Mouse (Mus musculus): Measurements from ENCODE around the gene Nek7. TPM values are rescaled to one million over a fixed set of nuclear protein-coding genes. Genes with fewer than 3 reads are reported as not detected.

Gene Nek7
- total and polyA plus RNA-seq, 3 experiments, result 4.7 to 9.1 TPM; not detected in 1

DNA sequence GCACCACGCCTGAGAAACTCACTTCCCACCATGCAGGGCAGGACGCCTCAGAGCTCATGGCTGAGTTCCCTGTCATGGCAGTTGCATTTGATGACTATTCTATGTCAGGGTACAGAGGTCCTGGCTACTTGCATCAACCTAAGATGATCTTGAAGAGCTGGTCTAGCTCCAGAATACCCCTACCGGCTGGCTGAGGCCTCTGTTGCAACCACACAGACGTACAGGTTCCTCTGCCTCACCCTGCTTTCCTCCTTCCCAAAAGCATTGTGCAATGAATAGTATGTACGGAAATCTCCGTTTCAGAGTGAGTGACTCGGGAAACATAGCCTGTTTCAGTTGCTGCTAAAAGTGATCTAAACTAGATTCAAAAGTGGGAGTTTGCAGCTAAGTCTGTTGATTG is 37.7 kb downstream of the Nek7 start:
- no peaks in the 10 kb centered on the region for H3K79me2 ChIP-seq (ENCODE audit: control insufficient read depth, insufficient read depth, low read length, poor library complexity)
- H3K4me3 ChIP-seq (ENCODE audit: control insufficient read depth in 1 of 2, insufficient read depth in 1 of 2, low read depth in 2 of 2, low read length in 2 of 2), result no peak overlapping the region
- TF ChIP-seq GATA1 (IDR thresholded peaks at IDR 0.05; ENCODE audit: low read depth, low read length) (no peak), MAX (IDR thresholded peaks at IDR 0.05; ENCODE audit: low read length) (no peak), CHD1 (IDR thresholded peaks at IDR 0.05; ENCODE audit: low read depth, low read length) (no peak), HCFC1 (IDR thresholded peaks at IDR 0.05; ENCODE audit: low read depth, low read length) (no peak), MAFK (IDR thresholded peaks at IDR 0.05; ENCODE audit: borderline replicate concordance, low read depth, low read length) (no peak), NELFE (IDR thresholded peaks at IDR 0.05; ENCODE audit: low read depth, low read length) (no peak), POLR2AphosphoS2 (IDR thresholded peaks at IDR 0.05; ENCODE audit: low read length) (no peak), GABPA (IDR thresholded peaks at IDR 0.05; ENCODE audit: low read depth, low read length) (no peak), MYB (IDR thresholded peaks at IDR 0.05; ENCODE audit: low read depth, low read length) (no peak)
- H3K9me3 ChIP-seq (replicated peaks; ENCODE audit: insufficient read depth, low read length), result no peaks in the 10 kb centered on the region
- no peak overlapping the region for H3K27ac ChIP-seq (ENCODE audit: control insufficient read depth, low read depth, low read length)
- no peaks in the 10 kb centered on the region for H3K27me3 ChIP-seq (ENCODE audit: control insufficient read depth in 1 of 2, insufficient read depth in 2 of 2, low read length in 2 of 2)
- no peak overlapping the region for H3K9ac ChIP-seq (ENCODE audit: control insufficient read depth, low read depth, low read length, poor library complexity, severe bottlenecking)
- peaks cover 3 to 8% of the 10 kb centered on the region in 2 experiments for H3K4me1 ChIP-seq (ENCODE audit: control insufficient read depth in 1 of 2, insufficient read depth in 2 of 2, low read length in 2 of 2)
- peaks cover 0 to 8% of the 10 kb centered on the region in 2 experiments; a peak in 1 of 4 replicates for H3K36me3 ChIP-seq (ENCODE audit: control insufficient read depth in 1 of 2, insufficient read depth in 2 of 2, low read length in 2 of 2)
- DNase-seq (ENCODE audit: low read depth, low spot score), result no peak

DNA sequence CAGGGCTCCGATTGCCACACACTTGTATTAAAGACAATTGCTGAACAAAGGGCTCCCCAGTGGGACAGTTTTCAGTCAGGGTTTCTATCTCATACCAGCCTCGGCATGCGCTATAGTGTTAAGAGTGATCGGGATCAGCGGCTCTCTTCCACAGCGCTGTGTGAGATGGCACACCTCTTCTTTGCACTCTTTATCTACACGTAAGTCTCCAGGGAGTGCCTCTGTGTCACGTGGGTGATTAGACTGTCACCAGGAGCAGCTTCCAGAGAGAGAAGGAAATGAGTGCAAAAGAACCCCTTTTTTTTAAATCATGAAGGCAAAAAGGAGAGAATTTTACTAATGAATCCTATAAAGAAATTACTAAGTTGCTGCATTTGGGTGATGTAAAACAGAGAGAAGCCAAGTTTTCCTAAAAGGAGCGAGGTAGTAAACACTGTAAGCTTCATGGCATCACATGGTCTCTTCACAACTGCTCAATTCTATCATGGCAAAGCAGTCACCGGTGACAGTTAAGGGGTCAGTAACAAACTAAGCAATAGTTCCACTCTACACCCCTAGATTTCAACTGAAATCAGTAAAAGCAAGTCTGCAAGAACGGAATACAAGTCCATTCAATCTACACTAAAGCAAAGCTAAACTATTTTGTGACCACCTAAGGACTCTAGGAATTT is 40.0 kb downstream of the Nek7 start:
- Histone ChIP-seq H3K79me2 (ENCODE audit: control insufficient read depth, insufficient read depth, low read length, poor library complexity) (no peaks in the 10 kb centered on the region), H3K27me3 (ENCODE audit: control insufficient read depth in 1 of 2, insufficient read depth in 2 of 2, low read length in 2 of 2) (no peaks in the 10 kb centered on the region), H3K4me3 (ENCODE audit: control insufficient read depth in 1 of 2, insufficient read depth in 1 of 2, low read depth in 2 of 2, low read length in 2 of 2) (0 out of 4 replicates have a peak overlapping the region, but pooled peaks of 1 of the 2 experiments have one; percentile 28), H3K36me3 (ENCODE audit: control insufficient read depth in 1 of 2, insufficient read depth in 2 of 2, low read length in 2 of 2) (peaks cover 0 to 8% of the 10 kb centered on the region in 2 experiments; a peak in 1 of 4 replicates), H3K9ac (ENCODE audit: control insufficient read depth, low read depth, low read length, poor library complexity, severe bottlenecking) (0 out of 2 replicates have a peak overlapping the region, but pooled peaks have one; percentile 3), H3K27ac (ENCODE audit: control insufficient read depth, low read depth, low read length) (peak overlapping the region; percentile 1; the same call in 1 of the 2 replicates), H3K9me3 (replicated peaks; ENCODE audit: insufficient read depth, low read length) (no peaks in the 10 kb centered on the region), H3K4me1 (ENCODE audit: control insufficient read depth in 1 of 2, insufficient read depth in 2 of 2, low read length in 2 of 2) (peaks cover 3 to 8% of the 10 kb centered on the region in 2 experiments)
- TF ChIP-seq ZKSCAN1 (IDR thresholded peaks at IDR 0.05; ENCODE audit: low read depth, low read length), result no peak
- TF ChIP-seq USF1 (IDR thresholded peaks at IDR 0.05; ENCODE audit: low read depth, low read length), result peak; percentile 94
- TF ChIP-seq ELF1 (IDR thresholded peaks at IDR 0.05; ENCODE audit: low read depth, low read length), result no peak
- no peak for TF ChIP-seq KAT2A (conservative IDR thresholded peaks at IDR 0.05; ENCODE audit: low read depth, low read length)
- TF ChIP-seq GATA1 (IDR thresholded peaks at IDR 0.05; ENCODE audit: low read depth, low read length), result peak; percentile 24; the same call in 1 of the 2 replicates
- peak; percentile 9 to 64; a peak in 2 of 4 replicates for TF ChIP-seq USF2 (IDR thresholded peaks at IDR 0.05; ENCODE audit: borderline replicate concordance in 1 of 2, insufficient read depth in 1 of 2, low read depth in 1 of 2, low read length in 2 of 2)
- 0 out of 2 replicates have a peak, but pooled peaks have one; percentile 36 for TF ChIP-seq MYC (IDR thresholded peaks at IDR 0.05; ENCODE audit: low read depth, low read length)
- TF ChIP-seq TBP (IDR thresholded peaks at IDR 0.05; ENCODE audit: low read depth, low read length), result peak; percentile 47; the same call in 1 of the 2 replicates
- 0 out of 2 replicates have a peak, but pooled peaks have one; percentile 44 for TF ChIP-seq MAX (IDR thresholded peaks at IDR 0.05; ENCODE audit: low read length)
- no peak for TF ChIP-seq RCOR1 (IDR thresholded peaks at IDR 0.05; ENCODE audit: low read depth, low read length)
- TF ChIP-seq EP300 (IDR thresholded peaks at IDR 0.05; ENCODE audit: low read depth in 1 of 2, low read length in 2 of 2), result 0 out of 4 replicates have a peak, but pooled peaks of 1 of the 2 experiments have one; percentile 4
- TF ChIP-seq NELFE (IDR thresholded peaks at IDR 0.05; ENCODE audit: low read depth, low read length), result no peak
- peak; percentile 57; the same call in 1 of the 2 replicates for TF ChIP-seq BHLHE40 (IDR thresholded peaks at IDR 0.05; ENCODE audit: borderline replicate concordance, low read depth, low read length)
- peak; percentile 65; the same call in 1 of the 2 replicates for TF ChIP-seq MXI1 (IDR thresholded peaks at IDR 0.05; ENCODE audit: low read depth, low read length)
- TF ChIP-seq ZNF384 (IDR thresholded peaks at IDR 0.05; ENCODE audit: low read depth, low read length), result peak; percentile 18; the same call in 1 of the 2 replicates
- peak; percentile 62 for DNase-seq (ENCODE audit: low read depth, low spot score)
